Mouse (Mus musculus): Measurements from ENCODE around the gene Nav2. TPM values are rescaled to one million over a fixed set of nuclear protein-coding genes. Genes with fewer than 3 reads are reported as not detected.

Gene Nav2
- total and polyA plus RNA-seq, 3 experiments = 2.0 to 2.7 TPM; not detected in 1

DNA sequence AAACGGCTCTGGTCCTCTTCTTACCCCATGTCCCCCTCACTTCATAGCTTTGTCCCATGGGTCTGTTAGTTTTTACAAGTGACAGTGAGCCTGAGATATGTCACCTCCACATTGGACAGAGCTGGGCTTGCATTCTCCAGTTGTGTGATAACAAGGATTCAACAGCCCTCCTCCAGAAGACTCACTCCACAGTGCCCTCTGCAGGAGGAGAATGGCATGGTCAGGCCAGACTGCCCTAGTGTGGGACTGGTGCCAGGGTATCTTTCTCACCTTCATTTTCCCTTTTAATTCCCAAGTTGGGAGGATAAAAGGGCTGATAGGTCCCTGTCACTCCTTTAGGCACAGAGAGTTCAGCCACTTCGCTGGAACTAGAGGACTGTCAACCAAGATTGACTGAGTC lies 530.6 kb downstream of the Nav2 start (continued):
- no peak for TF ChIP-seq RCOR1 (IDR thresholded peaks at IDR 0.05; ENCODE audit: low read depth, low read length)

DNA sequence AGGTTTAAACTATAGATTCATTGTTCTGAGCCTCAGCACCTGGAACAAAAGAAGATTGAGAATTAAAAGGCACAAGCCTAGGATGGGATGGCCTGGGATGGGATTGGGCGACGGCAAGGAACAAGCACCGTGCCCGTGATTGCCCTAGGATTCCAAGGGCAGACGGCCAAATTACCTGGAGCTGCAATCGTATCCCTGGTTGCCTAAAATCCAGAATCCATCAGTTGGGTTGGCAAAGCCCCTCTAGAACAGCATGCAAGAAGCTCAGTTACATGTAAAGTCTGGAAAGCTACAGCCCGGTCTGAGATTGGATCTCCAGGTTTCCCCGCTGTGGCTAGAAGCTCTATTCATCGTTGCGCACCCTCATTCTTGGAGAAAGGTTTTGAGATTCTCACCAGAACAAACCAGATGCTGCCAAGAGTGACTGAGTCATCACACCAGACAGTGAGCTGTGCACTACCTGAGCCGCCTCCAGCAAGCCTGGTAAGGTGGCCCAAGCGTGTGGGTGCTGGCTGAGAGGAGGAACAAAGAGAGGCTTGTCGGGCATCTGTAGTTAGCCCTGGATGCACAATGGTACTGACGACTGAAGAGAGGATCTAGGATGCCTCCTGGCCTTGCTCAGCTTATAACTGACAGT lies 531.9 kb downstream of the Nav2 start:
- Histone ChIP-seq H3K79me2 (ENCODE audit: control insufficient read depth, insufficient read depth, low read length, poor library complexity) (no peaks in the 10 kb centered on the region), H3K27ac (ENCODE audit: control insufficient read depth, low read depth, low read length) (no peak overlapping the region), H3K36me3 (ENCODE audit: control insufficient read depth in 1 of 2, insufficient read depth in 2 of 2, low read length in 2 of 2) (no peaks in the 10 kb centered on the region), H3K9ac (ENCODE audit: control insufficient read depth, low read depth, low read length, poor library complexity, severe bottlenecking) (no peak overlapping the region), H3K27me3 (ENCODE audit: control insufficient read depth in 1 of 2, insufficient read depth in 2 of 2, low read length in 2 of 2) (no peaks in the 10 kb centered on the region), H3K4me1 (ENCODE audit: control insufficient read depth in 1 of 2, insufficient read depth in 2 of 2, low read length in 2 of 2) (no peaks in the 10 kb centered on the region), H3K4me3 (ENCODE audit: control insufficient read depth in 1 of 2, insufficient read depth in 1 of 2, low read depth in 2 of 2, low read length in 2 of 2) (no peak overlapping the region), H3K9me3 (replicated peaks; ENCODE audit: insufficient read depth, low read length) (no peaks in the 10 kb centered on the region)
- DNase-seq (ENCODE audit: low read depth, low spot score) = no peak
- TF ChIP-seq TCF12 (IDR thresholded peaks at IDR 0.05; ENCODE audit: low read depth, low read length) = no peak
- TF ChIP-seq EP300 (IDR thresholded peaks at IDR 0.05; ENCODE audit: low read depth in 1 of 2, low read length in 2 of 2) = no peak
- no peak for TF ChIP-seq ELF1 (IDR thresholded peaks at IDR 0.05; ENCODE audit: low read depth, low read length)
- TF ChIP-seq RCOR1 (IDR thresholded peaks at IDR 0.05; ENCODE audit: low read depth, low read length) = no peak
- TF ChIP-seq ZMIZ1 (IDR thresholded peaks at IDR 0.05; ENCODE audit: low read depth, low read length) = no peak
- TF ChIP-seq ETS1 (IDR thresholded peaks at IDR 0.05; ENCODE audit: low read depth, low read length) = no peak
- no peak for TF ChIP-seq KAT2A (conservative IDR thresholded peaks at IDR 0.05; ENCODE audit: low read depth, low read length)
- no peak for TF ChIP-seq MYC (IDR thresholded peaks at IDR 0.05; ENCODE audit: low read depth, low read length)
- TF ChIP-seq MAX (IDR thresholded peaks at IDR 0.05; ENCODE audit: low read length) = no peak

DNA sequence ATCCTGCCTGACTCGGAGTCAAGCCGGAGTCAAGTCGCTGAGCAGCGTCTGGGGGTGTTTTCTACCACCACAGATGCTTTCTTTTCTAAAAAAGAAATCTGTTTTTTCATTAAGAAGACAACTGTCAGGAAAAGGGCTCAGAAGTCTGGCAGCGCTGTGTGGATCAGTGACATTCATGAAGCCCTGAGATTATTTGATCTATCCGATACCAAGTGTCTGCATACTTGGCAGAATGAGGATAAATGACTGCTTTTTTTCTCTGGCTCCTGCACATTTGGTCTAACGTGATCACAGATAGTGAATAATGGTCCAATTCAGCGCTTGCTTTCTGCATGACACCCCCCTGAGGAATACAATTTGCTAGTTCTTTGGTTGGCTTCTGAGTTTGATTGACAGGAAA lies 533.7 kb downstream of the Nav2 start:
- no peaks in the 10 kb centered on the region for H3K27me3 ChIP-seq (ENCODE audit: control insufficient read depth in 1 of 2, insufficient read depth in 2 of 2, low read length in 2 of 2)
- H3K79me2 ChIP-seq (ENCODE audit: control insufficient read depth, insufficient read depth, low read length, poor library complexity) = no peaks in the 10 kb centered on the region
- H3K9ac ChIP-seq (ENCODE audit: control insufficient read depth, low read depth, low read length, poor library complexity, severe bottlenecking) = no peak overlapping the region
- H3K4me3 ChIP-seq (ENCODE audit: control insufficient read depth in 1 of 2, insufficient read depth in 1 of 2, low read depth in 2 of 2, low read length in 2 of 2) = no peak overlapping the region
- H3K27ac ChIP-seq (ENCODE audit: control insufficient read depth, low read depth, low read length) = no peak overlapping the region
- DNase-seq (ENCODE audit: low read depth, low spot score) = no peak
- no peaks in the 10 kb centered on the region for H3K36me3 ChIP-seq (ENCODE audit: control insufficient read depth in 1 of 2, insufficient read depth in 2 of 2, low read length in 2 of 2)
- no peak for TF ChIP-seq KAT2A (conservative IDR thresholded peaks at IDR 0.05; ENCODE audit: low read depth, low read length)
- no peak for TF ChIP-seq POLR2AphosphoS5 (IDR thresholded peaks at IDR 0.05; ENCODE audit: borderline replicate concordance, low read depth, low read length)
- TF ChIP-seq NELFE (IDR thresholded peaks at IDR 0.05; ENCODE audit: low read depth, low read length) = no peak
- no peak for TF ChIP-seq POLR2AphosphoS2 (IDR thresholded peaks at IDR 0.05; ENCODE audit: low read length)
- TF ChIP-seq RAD21 (IDR thresholded peaks at IDR 0.05; ENCODE audit: low read depth, low read length) = no peak
- TF ChIP-seq MAFK (IDR thresholded peaks at IDR 0.05; ENCODE audit: borderline replicate concordance, low read depth, low read length) = no peak
- no peak for TF ChIP-seq TCF12 (IDR thresholded peaks at IDR 0.05; ENCODE audit: low read depth, low read length)
- no peak for TF ChIP-seq CHD1 (IDR thresholded peaks at IDR 0.05; ENCODE audit: low read depth, low read length)
- TF ChIP-seq RCOR1 (IDR thresholded peaks at IDR 0.05; ENCODE audit: low read depth, low read length) = no peak
- no peak for TF ChIP-seq JUND (IDR thresholded peaks at IDR 0.05; ENCODE audit: low read depth, low read length)
- TF ChIP-seq MAX (IDR thresholded peaks at IDR 0.05; ENCODE audit: low read length) = no peak
- TF ChIP-seq MYC (IDR thresholded peaks at IDR 0.05; ENCODE audit: low read depth, low read length) = no peak
- TF ChIP-seq USF1 (IDR thresholded peaks at IDR 0.05; ENCODE audit: low read depth, low read length) = no peak
- no peak for TF ChIP-seq TBP (IDR thresholded peaks at IDR 0.05; ENCODE audit: low read depth, low read length)
- TF ChIP-seq EP300 (IDR thresholded peaks at IDR 0.05; ENCODE audit: low read depth in 1 of 2, low read length in 2 of 2) = no peak
- TF ChIP-seq ZMIZ1 (IDR thresholded peaks at IDR 0.05; ENCODE audit: low read depth, low read length) = no peak
- H3K4me1 ChIP-seq (ENCODE audit: control insufficient read depth in 1 of 2, insufficient read depth in 2 of 2, low read length in 2 of 2) = no peaks in the 10 kb centered on the region
- H3K9me3 ChIP-seq (replicated peaks; ENCODE audit: insufficient read depth, low read length) = no peaks in the 10 kb centered on the region

Measured in MEL (cell line).